Mouse (Mus musculus): ENCODE measurements at regions not wholly inside any gene's neighbourhood (a gene's known extent, or its start where the extent isn't known, plus 50 kb on each side); places are given as distances from the start of the nearest gene placed in this dataset.

DNA sequence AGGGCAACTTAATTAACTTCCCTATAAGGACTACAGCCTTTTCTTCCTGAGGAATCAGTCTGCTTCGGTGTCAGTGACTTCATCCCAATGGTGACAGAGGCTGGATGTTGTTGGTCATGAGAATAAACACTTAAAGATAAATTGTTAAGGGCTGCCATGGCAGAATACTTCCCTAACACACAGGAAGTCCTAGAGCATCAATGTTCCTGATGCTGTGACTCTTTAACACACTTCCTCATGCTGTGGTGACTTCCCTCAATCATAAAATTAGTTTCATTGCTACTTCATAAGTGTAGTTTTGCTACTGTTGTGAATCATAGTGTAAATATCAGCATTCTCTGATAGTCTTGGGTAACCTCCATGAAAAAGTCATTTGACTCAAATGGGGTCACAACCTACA lies 184.5 kb upstream of the Id2 start:
- no peak for ATAC-seq (replicated peaks)
- Histone ChIP-seq H3K9ac (replicated peaks) (no peak overlapping the region), H3K4me3 (no peak overlapping the region), H3K27ac (replicated peaks) (no peak overlapping the region), H3K27me3 (no peaks in the 10 kb centered on the region), H3K4me2 (replicated peaks) (no peak overlapping the region), H3K9me3 (no peaks in the 10 kb centered on the region), H3K36me3 (no peaks in the 10 kb centered on the region), H3K4me1 (no peaks in the 10 kb centered on the region)
- 26% methylated on average over 1 of the region's 1 CpGs for WGBS

DNA sequence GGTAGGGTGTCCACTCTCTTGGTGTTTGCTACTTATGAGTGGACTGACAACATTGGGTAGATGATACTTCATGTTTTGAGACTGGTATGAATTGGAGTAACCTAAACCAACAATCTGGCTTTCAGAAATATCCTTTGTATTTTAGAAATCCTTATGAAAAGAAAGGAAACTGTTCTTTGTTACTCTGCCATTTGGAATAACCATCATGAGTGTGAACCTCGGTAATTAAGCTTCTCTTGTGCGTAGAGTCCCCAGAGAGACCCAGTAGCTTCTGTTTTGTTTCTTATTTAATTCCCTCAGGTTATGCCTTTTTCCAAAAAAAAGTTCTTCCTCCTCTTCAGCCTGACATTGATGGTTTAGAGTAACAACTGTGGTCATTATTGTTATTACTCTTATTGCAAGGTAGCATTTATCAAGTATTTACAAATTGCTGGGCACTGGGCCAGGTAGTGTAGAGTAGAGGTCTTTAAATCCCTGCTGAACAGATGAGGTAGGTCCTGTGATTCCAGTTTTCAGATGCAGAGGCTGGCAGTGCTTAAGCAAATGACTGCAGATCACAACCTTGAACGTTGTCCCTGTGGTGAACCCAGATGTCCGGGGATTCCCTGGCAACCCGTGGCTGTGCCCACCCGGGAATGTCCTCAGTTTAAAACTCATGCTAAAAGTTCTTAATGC lies 176.8 kb upstream of the Id2 start:
- no peak overlapping the region for H3K9ac ChIP-seq (replicated peaks)
- no peak for ATAC-seq (replicated peaks)
- whole genome bisulfite sequencing = 58% methylated on average over 6 of the region's 6 CpGs
- H3K4me1 ChIP-seq = peaks cover 9% of the 10 kb centered on the region; the same call in 1 of the 2 replicates
- H3K36me3 ChIP-seq = no peaks in the 10 kb centered on the region
- no peaks in the 10 kb centered on the region for H3K27me3 ChIP-seq
- no peaks in the 10 kb centered on the region for H3K9me3 ChIP-seq
- H3K4me2 ChIP-seq (replicated peaks) = no peak overlapping the region
- no peak overlapping the region for H3K27ac ChIP-seq (replicated peaks)
- H3K4me3 ChIP-seq = no peak overlapping the region

GRCm38 (mm10) chr12:25272752-25273125 lies 175.8 kb upstream of the Id2 start:
- Histone ChIP-seq H3K36me3 (no peaks in the 10 kb centered on the region), H3K9ac (replicated peaks) (no peak overlapping the region), H3K27ac (replicated peaks) (no peak overlapping the region), H3K4me3 (no peak overlapping the region), H3K4me2 (replicated peaks) (no peak overlapping the region), H3K27me3 (no peaks in the 10 kb centered on the region), H3K9me3 (no peaks in the 10 kb centered on the region), H3K4me1 (peaks cover 9% of the 10 kb centered on the region; the same call in 1 of the 2 replicates)
- WGBS = 86% methylated on average over 3 of the region's 3 CpGs
- ATAC-seq (replicated peaks) = no peak

DNA sequence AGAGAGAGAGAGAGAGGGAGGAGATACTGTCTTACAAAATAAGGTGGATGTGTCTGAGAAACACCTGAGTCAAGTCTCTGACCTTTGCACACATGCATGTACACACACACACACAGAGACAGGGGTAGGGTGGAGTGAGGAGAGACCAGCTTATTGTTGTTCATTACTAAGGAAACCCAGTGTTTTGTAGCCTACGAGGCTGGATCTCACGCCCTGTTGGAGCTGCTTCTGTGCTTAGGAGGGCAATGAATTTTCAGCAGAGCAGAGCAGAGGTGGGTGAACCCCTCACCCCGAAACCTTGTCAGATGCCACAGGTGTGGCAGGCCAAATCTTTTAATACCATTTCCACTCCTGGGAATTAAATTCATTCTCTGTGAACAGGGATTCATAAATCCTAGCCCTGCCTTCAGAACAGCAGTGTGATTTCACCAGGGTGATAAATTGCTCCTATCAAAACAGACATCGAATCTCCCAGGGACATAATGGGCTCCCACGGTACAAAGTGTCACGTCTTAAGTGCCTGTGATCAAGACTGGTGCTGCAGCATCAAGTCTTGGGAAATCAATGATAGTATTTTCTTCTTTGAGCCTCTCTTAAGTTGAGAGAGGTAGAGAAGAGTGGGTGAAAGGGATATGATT lies 175.3 kb upstream of the Id2 start:
- H3K4me3 ChIP-seq = no peak overlapping the region
- H3K27me3 ChIP-seq = no peaks in the 10 kb centered on the region
- H3K9me3 ChIP-seq = no peaks in the 10 kb centered on the region
- H3K4me2 ChIP-seq (replicated peaks) = no peak overlapping the region
- no peak overlapping the region for H3K9ac ChIP-seq (replicated peaks)
- no peak overlapping the region for H3K27ac ChIP-seq (replicated peaks)
- ATAC-seq (replicated peaks) = no peak
- H3K4me1 ChIP-seq = peaks cover 9% of the 10 kb centered on the region; the same call in 1 of the 2 replicates
- H3K36me3 ChIP-seq = no peaks in the 10 kb centered on the region
- WGBS = 56% methylated on average over 6 of the region's 6 CpGs

GRCm38 (mm10) chr12:25269878-25270277 lies 172.9 kb upstream of the Id2 start:
- H3K4me1 ChIP-seq = peaks cover 8% of the 10 kb centered on the region; the same call in 1 of the 2 replicates
- H3K27ac ChIP-seq (replicated peaks) = no peak overlapping the region
- no peak overlapping the region for H3K4me3 ChIP-seq
- no peak overlapping the region for H3K9ac ChIP-seq (replicated peaks)
- H3K9me3 ChIP-seq = no peaks in the 10 kb centered on the region
- WGBS = 89% methylated on average over 3 of the region's 3 CpGs
- no peak for ATAC-seq (replicated peaks)
- no peaks in the 10 kb centered on the region for H3K27me3 ChIP-seq
- no peak overlapping the region for H3K4me2 ChIP-seq (replicated peaks)
- H3K36me3 ChIP-seq = no peaks in the 10 kb centered on the region

DNA sequence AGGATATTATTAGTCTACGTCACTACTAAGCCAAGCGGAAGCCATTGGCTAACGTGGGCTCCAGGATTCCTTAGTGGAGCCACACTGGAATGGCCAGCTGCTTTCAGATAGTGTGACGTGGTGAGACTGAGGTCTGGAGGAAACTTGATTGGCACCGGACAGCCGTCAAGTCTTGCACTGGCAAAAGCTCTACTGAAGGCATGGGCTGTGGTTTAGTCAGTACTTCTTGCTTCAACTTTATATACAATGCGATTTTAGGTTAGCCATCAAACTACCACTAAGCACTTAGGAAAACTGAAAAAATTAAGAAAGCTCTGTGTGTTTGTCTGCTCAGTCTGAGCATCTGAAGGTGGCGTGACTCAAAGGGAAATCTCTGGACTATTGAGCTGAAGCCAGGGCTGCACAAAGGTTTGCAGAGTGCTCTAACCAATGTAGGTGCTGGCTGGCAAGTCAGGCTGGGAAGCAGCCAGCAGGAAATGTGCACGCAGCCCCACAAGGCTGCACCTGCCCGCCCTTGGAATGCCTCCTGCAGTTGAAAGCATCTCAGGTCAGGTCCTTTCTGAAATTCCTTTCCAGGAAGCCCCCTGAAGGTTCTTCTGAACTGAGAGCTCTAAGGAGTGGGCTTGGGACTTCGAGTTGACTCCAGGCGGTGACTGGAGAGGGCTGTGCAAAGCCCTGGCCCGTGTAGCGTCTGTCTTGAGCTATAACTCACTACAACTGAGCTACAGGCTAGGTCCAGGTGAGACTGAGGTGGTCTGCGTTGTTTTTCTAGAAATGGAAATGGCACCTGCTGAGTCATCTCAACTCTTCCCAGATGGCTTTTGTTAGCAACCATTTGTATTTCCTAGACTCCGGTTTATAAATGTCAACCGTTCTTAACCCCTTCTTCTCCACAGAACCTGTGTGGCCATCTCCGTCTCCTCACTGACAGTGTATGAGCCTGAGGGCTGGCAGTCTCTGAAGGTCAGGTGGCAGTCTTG lies 172.2 kb upstream of the Id2 start:
- Histone ChIP-seq H3K27ac (replicated peaks) (no peak overlapping the region), H3K4me2 (replicated peaks) (no peak overlapping the region), H3K4me1 (peaks cover 1% of the 10 kb centered on the region; the same call in 1 of the 2 replicates), H3K36me3 (no peaks in the 10 kb centered on the region), H3K27me3 (no peaks in the 10 kb centered on the region), H3K9me3 (no peaks in the 10 kb centered on the region), H3K9ac (replicated peaks) (no peak overlapping the region), H3K4me3 (no peak overlapping the region)
- ATAC-seq (replicated peaks) = no peak
- WGBS = 69% methylated on average over 18 of the region's 18 CpGs

GRCm38 (mm10) chr12:25268323-25268722 lies 171.4 kb upstream of the Id2 start:
- Histone ChIP-seq H3K36me3 (no peaks in the 10 kb centered on the region), H3K4me2 (replicated peaks) (no peak overlapping the region), H3K4me3 (no peak overlapping the region), H3K9ac (replicated peaks) (no peak overlapping the region), H3K9me3 (no peaks in the 10 kb centered on the region), H3K4me1 (no peaks in the 10 kb centered on the region), H3K27me3 (no peaks in the 10 kb centered on the region), H3K27ac (replicated peaks) (no peak overlapping the region)
- WGBS = 66% methylated on average over 7 of the region's 7 CpGs
- no peak for ATAC-seq (replicated peaks)

- Histone ChIP-seq H3K9me3 (no peaks in the 10 kb centered on the region), H3K9ac (replicated peaks) (no peak overlapping the region), H3K4me2 (replicated peaks) (no peak overlapping the region), H3K36me3 (no peaks in the 10 kb centered on the region), H3K4me1 (no peaks in the 10 kb centered on the region), H3K27me3 (no peaks in the 10 kb centered on the region), H3K4me3 (no peak overlapping the region), H3K27ac (replicated peaks) (no peak overlapping the region)
- 92% methylated on average over 13 of the region's 13 CpGs for WGBS
- no peak for ATAC-seq (replicated peaks)
These were observed 170.7 kb upstream of the Id2 start for GRCm38 (mm10) chr12:25267572-25268115.

- Histone ChIP-seq H3K4me1 (peaks cover 4% of the 10 kb centered on the region; the same call in 1 of the 2 replicates), H3K36me3 (no peaks in the 10 kb centered on the region), H3K4me3 (no peak overlapping the region), H3K27me3 (no peaks in the 10 kb centered on the region), H3K9me3 (no peaks in the 10 kb centered on the region), H3K9ac (replicated peaks) (no peak overlapping the region), H3K4me2 (replicated peaks) (no peak overlapping the region), H3K27ac (replicated peaks) (no peak overlapping the region)
- 76% methylated on average over 17 of the region's 17 CpGs for WGBS
- ATAC-seq (replicated peaks) = no peak
These were observed 170.0 kb upstream of the Id2 start for GRCm38 (mm10) chr12:25266701-25267571.

- WGBS = 45% methylated on average over 11 of the region's 11 CpGs
- Histone ChIP-seq H3K4me1 (peaks cover 4% of the 10 kb centered on the region; the same call in 1 of the 2 replicates), H3K9ac (replicated peaks) (no peak overlapping the region), H3K27ac (replicated peaks) (no peak overlapping the region), H3K36me3 (no peaks in the 10 kb centered on the region), H3K4me3 (no peak overlapping the region), H3K27me3 (no peaks in the 10 kb centered on the region), H3K4me2 (replicated peaks) (no peak overlapping the region), H3K9me3 (no peaks in the 10 kb centered on the region)
- ATAC-seq (replicated peaks) = no peak
These were observed 168.9 kb upstream of the Id2 start for GRCm38 (mm10) chr12:25265560-25266525.

All from forebrain, embryonic 15.5 days (tissue).